Mouse (Mus musculus) MEL (cell line): ENCODE results near the gene Eml5. TPM values are rescaled to one million over a fixed set of nuclear protein-coding genes. Genes with fewer than 3 reads are reported as not detected.

Experiments
- DNase-seq: peaks from one replicate; pipeline ENCODE4 v3.0.0; 2011; ENCODE audit warnings: low read depth, low spot score
- H3K27ac ChIP-seq: 2 replicates; pipeline ENCODE4 v1.5.1; 2012; ENCODE audit warnings: low read depth, mild to moderate bottlenecking, control low read depth, low read length, moderate library complexity; ENCODE audit not compliant: control insufficient read depth
- H3K27me3 ChIP-seq, 2 experiments: fragments of 150-350 bp in 1 of 2; sonication (generic) in 1 of 2; 2 replicates each; pipeline ENCODE4 v1.6.1; 2012; ENCODE audit warnings: low read length in 2 of 2, mild to moderate bottlenecking in 2 of 2, improper control_type of control experiment in 1 of 2, moderate library complexity in 1 of 2; ENCODE audit not compliant: insufficient read depth in 2 of 2, control insufficient read depth in 1 of 2
- H3K36me3 ChIP-seq, 2 experiments: 2 replicates each; pipeline ENCODE4 v1.6.1; 2012 to 2014; ENCODE audit warnings: low read length in 2 of 2, improper control_type of control experiment in 1 of 2, inconsistent platforms in 1 of 2, mild to moderate bottlenecking in 1 of 2; ENCODE audit not compliant: insufficient read depth in 2 of 2, control insufficient read depth in 1 of 2
- H3K4me1 ChIP-seq, 2 experiments: fragments of 150-350 bp in 1 of 2; sonication (generic) in 1 of 2; 2 replicates each; pipeline ENCODE4 v1.6.1; 2012; ENCODE audit warnings: low read length in 2 of 2, improper control_type of control experiment in 1 of 2, mild to moderate bottlenecking in 1 of 2; ENCODE audit not compliant: insufficient read depth in 2 of 2, control insufficient read depth in 1 of 2
- H3K4me3 ChIP-seq, 2 experiments: fragments of 150-350 bp in 1 of 2; sonication (generic) in 1 of 2; 2 replicates each; pipeline ENCODE4 v1.5.1; 2012; ENCODE audit warnings: low read depth in 2 of 2, low read length in 2 of 2, mild to moderate bottlenecking in 2 of 2, moderate library complexity in 2 of 2, control low read depth in 1 of 2, improper control_type of control experiment in 1 of 2; ENCODE audit not compliant: control insufficient read depth in 1 of 2, insufficient read depth in 1 of 2
- H3K79me2 ChIP-seq: 2 replicates; pipeline ENCODE4 v1.6.1; 2012; ENCODE audit warnings: mild to moderate bottlenecking, low read length, moderate library complexity; ENCODE audit not compliant: control insufficient read depth, poor library complexity, insufficient read depth
- H3K9ac ChIP-seq: 2 replicates; pipeline ENCODE4 v1.6.1; 2012; ENCODE audit warnings: low read depth, mild to moderate bottlenecking, control low read depth, low read length, moderate library complexity; ENCODE audit not compliant: control insufficient read depth, poor library complexity, severe bottlenecking
- H3K9me3 ChIP-seq: fragments of 150-350 bp; sonication (generic); replicated peaks from 2 replicates; pipeline ENCODE4 v1.6.1; 2012; ENCODE audit warnings: mild to moderate bottlenecking, low read length, improper control_type of control experiment, moderate library complexity; ENCODE audit not compliant: insufficient read depth
- CTCF ChIP-seq, 3 experiments: IDR thresholded peaks in 2 of 3; conservative IDR thresholded peaks in 1 of 3; 2 replicates each; pipeline ENCODE4 v1.5.1; 2011 to 2012; ENCODE audit warnings: low read length in 3 of 3, low read depth in 2 of 3, mild to moderate bottlenecking in 2 of 3, improper control_type of control experiment in 1 of 3, inconsistent platforms in 1 of 3, mixed read lengths in 1 of 3, moderate library complexity in 1 of 3; ENCODE audit not compliant: control insufficient read depth in 1 of 3, insufficient read depth in 1 of 3, poor library complexity in 1 of 3, severe bottlenecking in 1 of 3
- EP300 ChIP-seq, 2 experiments: IDR thresholded peaks; 2 replicates each; pipeline ENCODE4 v1.6.1; 2011; ENCODE audit warnings: improper control_type of control experiment in 2 of 2, low read length in 2 of 2, low read depth in 1 of 2, mild to moderate bottlenecking in 1 of 2
- HCFC1 ChIP-seq: IDR thresholded peaks from 2 replicates; pipeline ENCODE4 v1.6.1; 2012; ENCODE audit warnings: low read depth, mild to moderate bottlenecking, inconsistent platforms, low read length, improper control_type of control experiment, moderate library complexity
- MEF2A ChIP-seq: IDR thresholded peaks from 2 replicates; pipeline ENCODE4 v1.6.1; 2014; ENCODE audit warnings: low read depth, mild to moderate bottlenecking, inconsistent platforms, low read length, improper control_type of control experiment; ENCODE audit not compliant: poor library complexity, insufficient replicate concordance, severe bottlenecking; ENCODE audit errors: extremely low read depth
- MXI1 ChIP-seq: IDR thresholded peaks from 2 replicates; pipeline ENCODE4 v1.6.1; 2011; ENCODE audit warnings: mild to moderate bottlenecking, low read depth, low read length, improper control_type of control experiment
- MYB ChIP-seq: IDR thresholded peaks from 2 replicates; pipeline ENCODE4 v1.6.1; 2011; ENCODE audit warnings: mild to moderate bottlenecking, low read depth, low read length, improper control_type of control experiment
- MYC ChIP-seq: IDR thresholded peaks from 2 replicates; pipeline ENCODE4 v1.6.1; 2011; ENCODE audit warnings: low read depth, mild to moderate bottlenecking, low read length, improper control_type of control experiment, moderate library complexity
- NRF1 ChIP-seq: IDR thresholded peaks from 2 replicates; pipeline ENCODE4 v1.6.1; 2014; ENCODE audit warnings: low read depth, mild to moderate bottlenecking, inconsistent platforms, low read length, improper control_type of control experiment, moderate library complexity; ENCODE audit not compliant: poor library complexity, insufficient read depth, severe bottlenecking
- POLR2AphosphoS2 ChIP-seq: IDR thresholded peaks from 2 replicates; pipeline ENCODE4 v1.6.1; 2011; ENCODE audit warnings: low read length, improper control_type of control experiment
- RAD21 ChIP-seq: IDR thresholded peaks from 2 replicates; pipeline ENCODE4 v1.6.1; 2011; ENCODE audit warnings: mild to moderate bottlenecking, low read depth, low read length, improper control_type of control experiment
- RCOR1 ChIP-seq: IDR thresholded peaks from 2 replicates; pipeline ENCODE4 v1.6.1; 2012; ENCODE audit warnings: low read depth, mild to moderate bottlenecking, inconsistent platforms, low read length, improper control_type of control experiment
- SMC3 ChIP-seq: IDR thresholded peaks from 2 replicates; pipeline ENCODE4 v1.6.1; 2011; ENCODE audit warnings: low read depth, low read length, improper control_type of control experiment
- TCF12 ChIP-seq: IDR thresholded peaks from 2 replicates; pipeline ENCODE4 v1.6.1; 2014; ENCODE audit warnings: low read depth, mild to moderate bottlenecking, inconsistent platforms, low read length, improper control_type of control experiment, moderate library complexity
- USF2 ChIP-seq, 2 experiments: IDR thresholded peaks; 2 replicates each; pipeline ENCODE4 v1.6.1; 2011 to 2012; ENCODE audit warnings: improper control_type of control experiment in 2 of 2, low read length in 2 of 2, borderline replicate concordance in 1 of 2, inconsistent platforms in 1 of 2, low read depth in 1 of 2, mild to moderate bottlenecking in 1 of 2; ENCODE audit not compliant: insufficient read depth in 1 of 2
- ZC3H11A ChIP-seq: IDR thresholded peaks from 2 replicates; pipeline ENCODE4 v1.6.1; 2012; ENCODE audit warnings: low read depth, mild to moderate bottlenecking, inconsistent platforms, low read length, improper control_type of control experiment
- ZNF384 ChIP-seq: IDR thresholded peaks from 2 replicates; pipeline ENCODE4 v1.6.1; 2012; ENCODE audit warnings: low read depth, mild to moderate bottlenecking, inconsistent platforms, low read length, improper control_type of control experiment
- polyA plus RNA-seq, 2 experiments: library from polyadenylated mRNA; stranded (reverse) in 1 of 2; unstranded in 1 of 2; fragments of >175 nt in 1 of 2; fragments of >200 nt in 1 of 2; gene quantifications; 2 replicates each; pipeline versions ENCODE4 v1.2.1 to v1.2.4; 2012; ENCODE audit warnings: low replicate concordance in 2 of 2, low read depth in 1 of 2; ENCODE audit not compliant: insufficient read length in 2 of 2, insufficient read depth in 1 of 2, missing spikeins in 1 of 2
- total RNA-seq: library from RNA; depleted of rRNA; stranded (reverse); fragments of 300-350 nt; gene quantifications from 2 replicates; pipeline ENCODE4 v1.2.3, GENCODE M21; 2012

Eml5 gene
- total and polyA plus RNA-seq, 3 experiments, result 4.7 to 13.2 TPM; not detected in 1

- Histone ChIP-seq H3K4me1 (peaks cover 0 to 3% of the 10 kb centered on the region in 2 experiments; a peak in 2 of 4 replicates), H3K4me3 (no peak overlapping the region), H3K9ac (no peak overlapping the region), H3K27ac (no peak overlapping the region), H3K9me3 (no peaks in the 10 kb centered on the region), H3K27me3 (no peaks in the 10 kb centered on the region), H3K79me2 (no peaks in the 10 kb centered on the region), H3K36me3 (no peaks in the 10 kb centered on the region; a peak in 1 of 4 replicates)
- DNase-seq, result peak; percentile 21
- TF ChIP-seq EP300 (IDR thresholded peaks at IDR 0.05; ENCODE audit: low read depth in 1 of 2, low read length in 2 of 2) (no peak), MYC (no peak), USF2 (IDR thresholded peaks at IDR 0.05; ENCODE audit: borderline replicate concordance in 1 of 2, insufficient read depth in 1 of 2, low read depth in 1 of 2, low read length in 2 of 2) (no peak), CTCF (IDR thresholded peaks at IDR 0.05 in 2 of 3, conservative IDR thresholded peaks at IDR 0.05 in 1 of 3; ENCODE audit: control insufficient read depth in 1 of 3, insufficient read depth in 1 of 3, low read depth in 2 of 3, low read length in 3 of 3, poor library complexity in 1 of 3, severe bottlenecking in 1 of 3) (no peak), ZNF384 (no peak), MEF2A (no peak), RAD21 (no peak), HCFC1 (no peak), SMC3 (no peak), ZC3H11A (no peak)
Measured at GRCm38 (mm10) chr12:98831122-98831521, 70.2 kb downstream of the Eml5 start.

GRCm38 (mm10) chr12:98820781-98821180 is 80.5 kb downstream of the Eml5 start:
- Histone ChIP-seq H3K4me3 (no peak overlapping the region), H3K36me3 (peaks cover 0 to 7% of the 10 kb centered on the region in 2 experiments)
- TF ChIP-seq USF2 (IDR thresholded peaks at IDR 0.05; ENCODE audit: borderline replicate concordance in 1 of 2, insufficient read depth in 1 of 2, low read depth in 1 of 2, low read length in 2 of 2) (no peak), MXI1 (no peak), RCOR1 (no peak), MYB (no peak), TCF12 (no peak), POLR2AphosphoS2 (no peak), NRF1 (no peak)
- TF ChIP-seq, all 39 proteins: peak for 0
- peaks cover 0 to 1% of the 10 kb centered on the region in 2 experiments; a peak in 2 of 4 replicates for H3K4me1 ChIP-seq
- no peak overlapping the region for H3K9ac ChIP-seq
- peak; percentile 21 for DNase-seq
- H3K27me3 ChIP-seq, result no peaks in the 10 kb centered on the region
- no peaks in the 10 kb centered on the region for H3K9me3 ChIP-seq
- H3K27ac ChIP-seq, result no peak overlapping the region
- no peaks in the 10 kb centered on the region for H3K79me2 ChIP-seq
